Mouse (Mus musculus) frontal cortex, postnatal 14 days (tissue): ENCODE measurements around the gene Srcin1.

Experiments
- DNase-seq, 2 experiments: peaks; one replicate each; pipeline ENCODE4 v3.0.0; 2022; ENCODE audit warnings: low spot score in 2 of 2

Gene Srcin1

GRCm38 (mm10) chr11:97576136-97576906 is at the start of gene Srcin1:
Srcin1 (minus strand) TSS chr11:97576186.
- peak in 1 of 2 experiments; percentile 62 for DNase-seq

GRCm38 (mm10) chr11:97625551-97625950 is 49.6 kb upstream of the Srcin1 start:
- no peak for DNase-seq

GRCm38 (mm10) chr11:97623166-97623565 is 47.2 kb upstream of the Srcin1 start:
- no peak for DNase-seq

- DNase-seq, result peak in 1 of 2 experiments; percentile 78
These were observed 46.5 kb upstream of the Srcin1 start for GRCm38 (mm10) chr11:97622440-97622839.

DNA sequence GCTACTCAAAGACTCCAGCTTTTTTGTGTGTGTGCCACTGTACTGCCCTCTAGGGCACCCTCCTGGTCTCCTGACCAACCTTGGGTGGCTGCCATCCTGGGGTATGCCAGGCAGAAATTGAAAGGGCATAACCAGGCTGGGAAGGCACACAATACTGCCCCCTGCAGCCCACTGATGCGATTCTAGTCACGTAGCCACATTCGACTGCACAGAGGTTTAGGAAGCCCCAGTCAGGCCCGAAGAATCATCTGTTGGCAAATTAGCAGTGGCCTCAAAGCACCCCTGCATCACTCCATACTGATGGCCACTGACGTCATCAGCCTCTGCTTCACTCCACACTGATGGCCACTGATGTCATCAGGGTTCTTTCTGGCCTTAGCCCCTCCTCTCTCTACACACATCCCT is 43.4 kb upstream of the Srcin1 start:
- peak; percentile 53 to 54 for DNase-seq

- DNase-seq, result no peak
These were observed 42.4 kb upstream of the Srcin1 start for GRCm38 (mm10) chr11:97618368-97618767.

DNA sequence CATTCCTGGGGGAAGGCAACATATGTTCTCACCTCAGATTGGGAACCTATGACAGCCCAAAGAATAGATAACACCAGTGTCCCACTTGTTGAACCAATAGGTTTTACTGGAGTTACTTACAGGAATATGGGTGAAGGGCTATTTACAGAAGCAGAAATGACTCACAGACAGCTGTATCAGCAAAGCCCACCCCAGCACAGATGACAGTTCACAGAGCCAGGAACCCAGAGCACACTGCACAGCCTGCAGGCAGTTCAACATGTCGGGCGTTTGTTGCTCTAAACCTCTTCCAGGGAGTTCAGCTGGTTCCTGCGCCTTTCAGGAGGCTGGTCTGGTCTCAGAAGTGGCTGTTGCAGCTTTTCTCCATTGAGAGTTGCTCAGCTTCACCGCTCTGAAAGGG is 39.3 kb upstream of the Srcin1 start:
- DNase-seq, result no peak

GRCm38 (mm10) chr11:97611076-97611475 is 35.1 kb upstream of the Srcin1 start:
- DNase-seq, result peak in 1 of 2 experiments; percentile 62

- DNase-seq, result peak; percentile 56 to 69
These were observed 33.8 kb upstream of the Srcin1 start for GRCm38 (mm10) chr11:97609743-97610142.

DNA sequence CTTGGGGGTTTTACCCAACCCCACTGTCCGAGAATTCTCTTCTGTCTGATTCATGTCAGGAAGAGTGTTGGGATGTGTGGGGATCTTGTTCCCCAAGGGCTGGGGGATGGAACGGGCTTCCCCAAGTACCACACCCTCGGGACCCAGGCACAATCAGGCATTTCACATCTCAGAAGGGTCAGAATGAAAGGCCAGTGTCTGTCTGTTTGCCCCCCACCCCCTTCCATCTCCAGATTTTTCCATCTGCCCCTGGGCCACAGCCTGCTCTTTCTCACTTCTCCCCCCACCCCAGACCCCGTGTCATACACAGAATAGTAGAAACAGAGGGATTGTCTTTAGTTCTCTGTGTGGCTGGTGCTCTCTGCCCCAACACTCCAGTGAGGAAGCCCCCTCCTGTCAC is 32.9 kb upstream of the Srcin1 start:
- DNase-seq, result no peak

GRCm38 (mm10) chr11:97607056-97607725 is 31.2 kb upstream of the Srcin1 start:
- DNase-seq, result no peak

DNA sequence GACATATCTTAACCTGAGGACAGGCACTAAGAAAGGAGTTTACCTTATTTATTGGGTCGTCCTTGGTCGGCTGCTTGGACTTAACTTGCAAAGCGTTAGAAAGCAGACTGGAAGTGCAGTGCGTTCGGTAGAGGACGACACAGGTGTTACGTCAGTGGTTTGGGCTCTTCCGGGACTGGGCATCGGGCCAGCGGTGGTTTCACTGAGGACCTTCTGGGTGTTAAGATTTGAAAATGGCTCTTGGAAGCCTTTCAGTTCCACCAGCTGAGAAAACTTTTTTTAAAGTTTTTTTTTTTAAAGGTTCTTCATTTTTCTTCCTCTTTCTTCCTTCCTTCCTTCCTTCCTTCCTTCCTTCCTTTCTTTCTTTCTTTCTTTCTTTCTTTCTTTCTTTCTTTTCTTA is 27.9 kb upstream of the Srcin1 start:
- DNase-seq, result no peak

- no peak for DNase-seq
These were observed 26.2 kb upstream of the Srcin1 start for GRCm38 (mm10) chr11:97602223-97602622.

DNA sequence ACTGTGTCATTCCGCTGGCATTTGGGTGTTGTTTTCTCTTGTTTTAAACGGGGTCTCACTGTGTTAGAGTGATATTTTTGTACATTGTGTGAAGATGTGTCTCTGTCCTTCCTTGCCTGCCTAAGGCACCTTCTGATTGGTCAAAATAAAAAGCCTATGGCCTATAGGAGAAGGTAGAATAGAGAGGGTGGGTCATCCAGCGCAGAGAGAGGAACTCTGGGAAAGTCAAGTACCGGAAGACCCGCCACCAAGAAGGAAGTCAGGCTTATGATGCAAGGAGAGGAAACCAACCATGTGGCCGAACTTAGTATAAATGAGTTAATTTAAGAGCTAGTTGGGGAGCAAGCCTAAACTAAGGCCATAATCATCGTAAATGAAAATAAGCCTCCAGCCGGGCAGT is 23.1 kb upstream of the Srcin1 start:
- no peak for DNase-seq

DNA sequence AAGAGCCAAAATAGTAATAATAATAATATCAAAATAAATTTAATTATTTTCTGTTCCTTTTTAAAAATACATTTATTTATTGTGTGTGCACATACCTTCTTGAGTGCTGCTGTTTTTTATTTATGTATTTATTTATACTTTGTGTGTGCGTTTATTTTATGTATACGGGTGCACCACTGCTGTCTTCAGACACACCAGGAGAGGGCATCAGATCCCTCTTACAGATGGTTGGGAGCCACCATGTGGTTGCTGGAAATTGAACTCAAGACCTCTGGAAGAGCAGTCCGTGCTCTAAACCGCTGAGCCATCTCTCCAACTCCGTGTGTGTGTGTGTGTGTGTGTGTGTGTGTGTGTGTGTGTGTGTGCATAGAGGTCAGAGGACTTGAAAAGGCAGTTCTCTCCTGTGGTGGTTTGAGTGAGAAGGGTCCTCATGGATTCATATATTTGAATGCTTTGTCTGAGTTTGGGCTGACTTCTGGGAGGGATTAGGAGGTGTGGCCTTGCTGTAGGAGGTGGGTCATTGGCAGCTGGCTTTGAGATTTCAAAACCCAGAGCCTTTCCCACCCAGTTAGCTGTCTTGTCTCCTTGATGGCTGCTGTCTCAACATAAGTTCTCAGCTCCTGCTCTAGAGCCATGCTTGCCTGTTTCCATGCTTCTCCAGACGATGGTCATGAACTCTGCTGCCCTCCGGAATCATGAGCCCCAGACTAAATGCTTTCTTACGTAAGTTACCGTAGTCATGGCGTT is 22.1 kb upstream of the Srcin1 start:
- DNase-seq, result no peak

- DNase-seq, result no peak
These were observed 18.1 kb upstream of the Srcin1 start for GRCm38 (mm10) chr11:97594136-97594535.

DNA sequence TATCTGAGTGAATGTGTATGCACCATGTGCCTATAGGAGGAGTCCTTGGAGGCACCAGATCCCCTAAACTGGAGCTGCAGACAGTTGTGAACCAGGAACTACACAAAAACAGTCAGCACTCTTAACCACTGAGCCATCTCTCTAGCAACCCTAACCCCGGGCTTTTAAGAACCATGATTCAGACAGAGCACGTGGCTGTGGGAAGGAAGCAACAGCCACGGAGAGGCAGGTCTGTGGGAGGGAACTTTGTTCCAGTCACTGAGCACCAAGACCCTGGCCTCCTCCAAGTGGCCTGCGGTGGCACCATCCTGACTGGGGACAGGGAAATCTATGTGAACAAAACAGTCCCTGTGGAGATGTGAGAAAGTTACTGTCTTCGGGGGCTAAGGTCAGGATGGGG is 15.9 kb upstream of the Srcin1 start:
- DNase-seq, result no peak

- DNase-seq, result peak in 1 of 2 experiments; percentile 45
These were observed 14.4 kb upstream of the Srcin1 start for GRCm38 (mm10) chr11:97590227-97590960.

DNA sequence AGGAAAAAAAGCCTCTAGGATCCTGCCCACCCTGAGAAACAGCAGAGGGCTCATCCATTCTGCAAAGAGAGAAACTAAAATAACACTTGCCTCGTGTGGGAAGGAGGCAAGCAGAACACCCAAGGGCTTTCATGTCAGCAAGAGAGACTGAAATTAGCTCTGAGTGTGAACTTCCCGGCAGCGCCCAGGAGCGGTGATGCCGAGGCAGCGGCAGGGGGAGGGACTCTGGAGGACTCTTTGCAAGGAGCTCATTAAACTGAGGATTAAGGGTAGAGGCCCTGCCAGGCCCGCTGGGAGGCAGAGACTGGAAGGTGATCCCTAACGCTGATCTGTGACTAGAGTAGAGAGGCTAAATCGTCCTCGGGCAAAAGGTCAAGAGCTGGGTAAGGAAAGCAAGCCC is 13.2 kb upstream of the Srcin1 start:
- peak in 1 of 2 experiments; percentile 48 for DNase-seq

DNA sequence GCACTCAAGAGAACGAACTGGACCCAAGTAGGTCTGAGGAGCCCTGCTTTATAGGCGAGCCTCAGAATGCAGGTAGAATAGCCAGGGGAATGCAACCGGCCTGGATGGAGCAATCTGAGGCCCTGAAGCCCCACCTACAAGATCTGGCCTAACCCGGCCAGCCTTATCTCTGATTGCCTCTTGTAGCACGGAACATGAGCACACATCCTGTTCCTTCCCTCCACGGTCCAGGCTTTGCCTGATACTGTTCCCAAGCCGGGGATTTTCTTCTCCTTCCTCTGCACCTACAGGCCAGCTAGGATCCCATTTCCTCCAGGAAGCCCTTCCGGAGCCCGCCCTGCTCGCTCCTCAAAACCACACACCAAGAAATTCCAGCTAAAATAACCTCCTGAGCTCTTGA is 9.9 kb upstream of the Srcin1 start:
- DNase-seq, result no peak

DNA sequence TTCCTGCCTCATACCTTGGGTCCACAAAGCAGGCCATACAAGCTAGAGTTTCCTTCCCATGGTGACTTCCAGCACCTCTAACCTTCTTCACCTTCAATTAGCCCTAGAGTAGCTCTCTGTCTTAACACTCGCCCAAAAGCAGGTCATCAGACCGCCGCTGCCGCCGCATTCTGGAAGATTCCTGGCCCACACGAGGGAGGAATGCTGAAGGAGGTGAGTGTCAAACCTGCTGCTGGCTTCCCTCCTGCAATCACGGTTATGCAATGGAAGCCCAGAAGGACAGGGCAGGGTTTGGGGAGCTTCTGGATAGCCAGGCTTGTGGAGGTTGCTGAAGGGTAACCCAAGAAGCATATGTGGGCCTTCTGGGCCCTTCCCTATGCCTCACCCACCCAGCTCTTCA is 8.5 kb upstream of the Srcin1 start:
- DNase-seq, result no peak
